Mouse (Mus musculus) kidney, adult 11 months (tissue): ENCODE results near the gene Cela3b.
"Not testable (repeated sequence)": the region's sequence is repeated elsewhere in the genome, so short reads cannot be mapped to it uniquely, and the experiment has no call there.

Source experiments
- DNase-seq: peaks from one replicate; pipeline ENCODE4 v3.0.0; 2022

The Cela3b gene

DNA sequence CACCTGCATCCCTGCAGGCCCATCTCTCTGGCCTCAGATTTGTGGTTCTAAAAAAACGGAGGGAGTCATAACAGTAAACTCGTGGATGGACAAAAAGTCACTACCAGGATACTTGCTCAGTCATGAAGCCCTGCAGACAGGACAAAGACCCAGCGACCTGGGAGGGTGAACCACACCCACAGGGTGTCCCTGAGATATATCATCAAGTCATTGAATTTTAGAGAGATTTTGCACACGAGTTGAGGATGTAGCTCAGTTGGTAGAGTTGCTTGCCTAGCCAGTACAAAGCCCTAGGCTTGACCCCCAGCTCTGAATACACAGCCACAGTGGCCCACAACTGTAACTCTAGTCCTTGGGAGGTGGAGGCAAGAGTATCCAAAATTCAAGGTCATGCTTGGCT lies 30.9 kb upstream of the Cela3b start:
- DNase-seq, result no peak

DNA sequence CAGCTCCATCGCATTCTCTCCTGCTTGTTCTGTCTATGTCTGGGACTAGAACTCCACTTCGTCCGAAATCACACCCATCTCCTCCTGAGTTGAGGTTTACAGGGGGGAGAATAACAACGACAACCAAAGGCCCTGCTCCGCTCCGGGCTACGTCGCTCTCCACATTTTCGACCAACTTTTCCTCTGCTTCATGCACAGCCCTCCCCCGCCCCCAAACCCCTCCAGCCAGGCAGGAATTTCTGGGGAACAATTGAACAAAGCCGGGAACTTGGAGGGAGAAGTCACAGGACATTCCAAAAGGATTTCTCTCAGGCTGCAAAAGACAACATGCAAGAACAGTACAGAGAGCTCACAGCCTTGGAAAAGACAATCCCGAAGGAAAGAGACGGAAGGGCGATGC lies 30.3 kb upstream of the Cela3b start:
- DNase-seq, result no peak

DNA sequence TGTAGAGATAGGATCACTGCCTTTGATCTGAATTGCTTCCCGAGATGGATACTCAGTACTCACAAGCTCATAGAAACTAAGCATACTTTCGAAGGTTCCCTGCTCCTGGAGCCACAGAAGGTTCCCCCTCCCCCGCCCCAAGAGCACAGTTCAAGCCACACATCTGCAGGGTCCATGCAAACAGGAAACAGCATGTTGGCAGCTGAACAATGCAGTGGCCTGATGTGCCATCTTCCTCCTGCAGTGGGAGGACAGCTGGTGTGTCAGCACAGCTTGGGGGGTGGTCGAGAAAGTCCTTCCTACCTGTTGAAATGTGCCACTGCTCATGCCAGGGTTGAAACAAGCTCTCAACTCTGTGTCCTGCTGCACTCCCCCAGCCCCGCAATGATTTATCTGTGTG lies 28.5 kb upstream of the Cela3b start:
- no peak for DNase-seq

DNA sequence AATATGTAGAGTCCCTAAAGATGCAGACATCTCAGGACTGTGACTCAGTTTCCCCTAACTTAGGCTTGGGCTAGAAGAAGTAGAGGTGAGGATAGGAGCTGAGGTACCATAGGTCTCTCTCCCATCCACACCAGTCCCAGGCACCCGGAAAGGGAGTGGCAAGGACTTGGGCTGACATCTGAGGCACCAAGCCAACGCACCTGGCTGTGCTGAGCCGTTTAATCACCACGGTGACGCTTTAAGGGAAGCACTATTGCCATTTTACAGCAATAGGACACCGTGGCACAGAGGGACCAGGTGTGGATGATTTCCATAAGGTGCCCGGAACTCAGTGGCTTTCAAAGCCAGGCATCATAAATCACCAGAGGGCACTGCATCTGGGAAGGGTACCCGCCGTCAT lies 28.0 kb upstream of the Cela3b start:
- no peak for DNase-seq

DNA sequence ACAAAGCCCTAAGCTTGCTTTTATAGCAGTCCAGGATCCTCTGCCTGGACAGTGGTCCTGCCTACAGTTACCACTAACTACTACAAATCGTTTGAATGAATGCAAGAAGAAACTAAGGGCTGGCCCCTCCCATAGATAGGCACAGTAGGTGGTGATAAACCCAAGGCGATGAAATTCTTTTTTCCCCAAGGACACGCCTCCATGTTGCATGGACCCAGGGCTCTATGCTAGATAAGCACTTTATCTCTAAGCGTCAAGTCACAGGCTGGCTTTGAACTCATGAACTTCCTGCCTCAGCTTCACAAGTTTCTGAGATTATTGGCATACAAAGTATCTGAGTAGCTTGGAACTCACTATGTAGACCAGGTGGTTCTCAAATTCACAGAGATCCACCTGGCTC lies 27.0 kb upstream of the Cela3b start:
- no peak for DNase-seq

DNA sequence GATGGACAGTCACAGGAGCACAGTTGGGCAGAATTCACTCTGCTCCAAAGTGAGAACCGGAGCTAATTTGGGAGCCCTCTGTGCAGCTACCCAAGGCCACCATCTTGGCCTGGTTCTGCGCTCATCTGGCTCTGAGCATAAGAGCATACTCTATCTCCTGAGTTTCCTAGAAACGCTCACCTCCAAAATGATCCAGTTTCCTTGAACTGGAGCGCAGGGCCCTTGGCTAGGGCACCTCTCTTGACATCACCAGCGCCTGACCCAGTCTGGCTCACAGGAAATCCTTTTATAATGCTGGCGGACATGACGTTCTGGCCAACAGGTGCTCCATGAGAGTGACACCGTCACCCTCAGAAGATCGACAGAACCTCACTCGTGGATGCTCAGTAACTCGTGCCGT lies 26.2 kb upstream of the Cela3b start:
- no peak for DNase-seq

DNA sequence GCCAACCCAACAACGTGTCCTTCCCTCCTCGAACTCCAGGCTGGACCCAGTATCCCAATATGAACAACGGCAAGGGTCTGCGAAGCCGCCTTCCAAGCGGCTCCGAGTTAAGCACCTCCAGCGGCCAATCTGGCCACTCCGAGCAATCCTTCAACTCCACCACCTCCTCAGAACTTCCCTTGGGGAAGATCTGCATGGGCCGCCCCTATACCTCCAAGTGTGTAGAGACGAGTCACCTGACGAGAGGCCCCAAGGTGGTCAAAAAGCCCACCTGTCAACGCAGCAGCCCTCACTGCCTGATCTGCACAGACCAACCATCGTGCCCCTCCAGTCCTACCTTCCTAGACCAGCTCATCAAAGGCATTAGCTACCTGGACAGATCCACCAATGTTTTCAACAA lies 24.2 kb upstream of the Cela3b start:
- DNase-seq, result no peak

DNA sequence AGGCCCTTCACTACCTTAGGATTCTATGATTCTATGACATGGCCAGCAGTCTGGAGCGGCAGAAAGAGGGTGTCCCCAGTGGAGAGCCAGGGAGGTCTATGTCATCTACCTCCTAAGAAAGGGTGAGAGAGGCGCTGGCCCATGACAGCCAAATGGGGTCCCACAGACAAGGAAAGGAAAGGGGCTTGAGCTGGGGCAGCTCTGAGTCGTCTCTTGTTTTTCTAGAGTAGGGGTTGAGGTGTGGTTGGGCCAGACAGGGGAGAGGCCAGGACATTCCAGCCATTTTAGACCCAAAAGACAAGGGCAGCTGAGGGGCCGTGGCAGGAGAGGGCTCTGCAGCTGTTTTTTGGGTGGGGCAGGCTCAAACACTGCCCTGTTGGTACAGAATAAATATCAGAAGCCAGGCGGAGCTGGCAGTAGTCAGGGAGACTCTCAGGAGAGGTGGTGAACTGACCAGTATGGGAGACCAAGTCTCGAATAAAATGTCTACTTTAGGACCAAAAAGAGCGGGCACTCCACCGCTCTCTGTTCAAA lies 23.0 kb upstream of the Cela3b start, which contains the start of gene 1700013G24Rik:
1700013G24Rik (plus strand) TSS at position 51 of the 534 bp plus-strand sequence.
- no peak for DNase-seq

DNA sequence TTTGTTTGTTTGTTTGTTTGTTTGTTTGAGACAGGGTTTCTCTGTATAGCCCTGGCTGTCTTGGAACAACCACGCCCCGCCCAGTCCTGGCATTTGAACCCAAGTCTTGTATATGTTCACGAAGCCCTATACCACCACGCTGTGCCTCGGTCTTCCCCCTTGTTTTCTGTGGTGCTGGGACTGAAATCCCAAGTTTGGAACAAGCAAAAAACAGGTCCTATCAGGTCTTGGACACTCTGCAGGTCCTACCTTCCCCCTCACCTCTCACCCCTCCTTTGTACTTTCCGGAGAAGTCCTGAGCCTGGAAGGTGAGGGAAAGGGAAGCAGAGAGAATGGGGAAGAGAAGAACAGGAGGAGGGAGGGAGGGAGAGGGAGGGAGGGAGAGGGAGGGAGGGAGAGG lies 21.9 kb upstream of the Cela3b start:
- no peak for DNase-seq

DNA sequence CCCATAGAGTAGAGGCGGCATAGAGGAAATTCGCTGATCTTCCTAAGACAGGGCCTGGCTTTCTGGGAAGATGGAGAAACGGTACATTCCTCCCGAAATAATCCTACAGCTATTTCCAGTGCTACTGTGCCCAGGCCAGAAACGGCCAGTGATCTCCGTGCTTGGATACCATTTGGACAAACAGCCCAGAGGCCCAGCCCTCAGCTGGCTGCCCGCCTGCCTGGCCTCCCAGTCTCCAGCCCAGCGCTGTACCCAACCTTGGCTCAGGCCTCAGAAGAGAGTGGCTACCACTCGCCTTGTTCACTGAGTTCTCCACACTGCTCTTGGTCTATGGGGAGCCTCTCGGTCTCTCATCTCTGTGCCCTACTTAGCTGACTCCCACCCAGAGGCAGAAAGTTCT lies 19.4 kb upstream of the Cela3b start:
- DNase-seq, result no peak

DNA sequence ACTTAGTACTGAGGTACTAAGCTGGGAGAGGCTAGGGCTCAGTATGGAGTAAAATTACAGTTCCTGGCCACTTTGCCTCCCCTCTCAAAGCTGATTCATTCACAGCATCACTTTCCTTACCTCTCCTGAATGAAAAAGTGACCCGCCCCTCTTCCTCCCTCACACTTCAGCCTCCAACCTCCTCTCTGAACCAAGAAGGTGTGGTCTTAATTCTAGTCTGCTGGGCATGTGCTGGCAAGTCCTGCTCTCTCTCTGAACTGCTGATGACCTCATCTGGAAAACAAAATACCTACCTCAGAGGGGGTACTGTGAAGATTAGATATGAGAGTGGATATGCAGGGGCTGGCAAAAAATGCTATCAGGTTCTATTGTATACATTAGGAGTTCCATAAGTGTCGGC lies 18.8 kb upstream of the Cela3b start:
- DNase-seq, result no peak

DNA sequence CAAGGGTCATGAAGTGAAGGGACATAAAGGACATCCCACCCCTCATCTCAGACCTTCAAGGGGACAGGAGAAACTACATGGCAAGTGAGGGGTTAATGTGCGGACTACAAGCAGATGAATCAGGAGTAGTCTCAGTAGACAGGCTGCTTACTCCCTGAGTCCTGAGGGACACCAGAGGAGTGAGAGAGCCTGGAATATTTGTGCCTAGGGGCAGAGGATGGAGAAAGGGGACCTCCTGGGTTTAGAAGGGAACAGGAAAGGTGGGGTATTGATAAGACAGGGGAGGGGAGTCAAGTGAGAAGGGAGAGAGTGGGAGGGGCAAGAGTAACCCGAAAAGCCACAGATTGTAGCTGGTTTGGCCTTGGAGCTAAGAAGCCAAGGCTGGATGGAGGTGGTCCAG lies 18.3 kb upstream of the Cela3b start:
- DNase-seq, result no peak

DNA sequence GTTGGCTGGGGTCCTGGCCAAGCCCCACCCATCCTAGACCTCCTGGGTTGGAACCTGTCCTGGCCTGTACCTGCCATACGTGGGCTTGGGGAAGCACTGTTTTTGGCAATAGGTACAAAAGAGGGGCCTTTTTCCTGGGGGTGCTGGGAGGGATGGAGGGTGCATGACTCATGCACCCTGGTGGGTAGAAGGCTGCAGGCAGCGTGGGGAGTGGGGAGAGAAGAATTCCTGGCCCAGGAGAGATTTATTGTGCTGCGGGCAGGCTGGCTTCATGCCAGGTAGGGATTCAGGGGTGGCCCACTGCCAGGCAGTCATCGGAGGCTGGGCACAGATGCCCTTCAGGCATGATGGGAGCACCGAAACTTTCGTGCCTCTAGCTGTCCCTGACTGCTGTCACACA lies 17.9 kb upstream of the Cela3b start:
- no peak for DNase-seq

DNA sequence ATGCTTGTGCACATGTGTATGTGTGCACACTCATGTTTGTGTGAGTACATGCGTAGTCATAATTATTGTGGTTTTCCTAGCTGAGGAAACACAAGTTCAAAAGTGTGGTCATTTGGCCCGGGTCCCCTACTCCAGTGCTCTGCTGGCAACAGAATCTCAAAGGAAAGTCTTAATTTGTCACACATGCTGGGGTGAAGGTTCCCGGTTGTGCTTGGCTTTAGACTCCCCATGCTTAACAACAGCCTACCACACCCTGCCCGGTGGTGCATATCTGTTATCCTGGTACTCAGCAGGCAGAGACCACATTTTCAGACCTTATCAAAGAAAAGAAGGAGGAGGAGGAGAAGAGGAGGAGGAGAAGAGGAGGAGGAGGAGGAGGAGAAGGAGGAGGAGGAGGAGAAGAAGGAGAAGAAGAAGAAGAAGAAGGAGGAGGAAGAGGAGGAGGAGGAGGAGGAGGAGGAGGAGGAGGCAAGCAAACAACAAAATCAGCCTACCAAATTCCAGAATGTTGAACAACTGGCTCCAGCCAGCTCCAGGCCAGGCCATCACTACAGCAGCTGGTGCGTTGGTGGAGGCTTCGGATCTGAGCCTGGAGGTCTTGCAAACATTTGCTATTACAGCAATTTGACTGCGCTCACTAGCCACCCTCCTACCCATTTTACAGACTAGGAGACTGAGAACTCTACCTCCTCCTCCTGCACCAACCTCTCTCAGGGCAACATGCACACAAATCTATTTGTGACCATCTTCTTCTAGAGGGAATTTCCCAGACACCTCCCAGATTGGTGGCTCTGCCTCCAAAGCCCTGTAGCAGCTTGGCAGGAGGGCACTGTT lies 17.2 kb upstream of the Cela3b start:
- no peak for DNase-seq

DNA sequence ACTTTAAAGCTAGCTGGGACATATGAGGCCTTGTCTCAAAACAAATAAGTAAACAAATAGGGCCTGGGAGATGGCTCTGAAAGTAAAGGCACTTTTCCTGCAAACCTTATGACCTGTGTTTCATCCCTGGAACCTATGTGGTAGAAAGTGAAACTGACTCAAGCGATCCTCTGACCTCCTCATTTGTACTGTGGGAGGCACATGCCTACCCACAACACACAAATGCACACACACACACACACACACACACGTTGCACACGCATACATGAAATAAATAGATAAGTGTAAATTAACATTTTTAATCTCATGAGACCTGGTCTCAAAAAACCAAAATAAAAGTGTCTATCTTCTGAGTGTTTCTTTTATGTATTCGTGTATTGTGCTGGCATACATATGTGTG lies 15.5 kb upstream of the Cela3b start:
- DNase-seq, result no peak

DNA sequence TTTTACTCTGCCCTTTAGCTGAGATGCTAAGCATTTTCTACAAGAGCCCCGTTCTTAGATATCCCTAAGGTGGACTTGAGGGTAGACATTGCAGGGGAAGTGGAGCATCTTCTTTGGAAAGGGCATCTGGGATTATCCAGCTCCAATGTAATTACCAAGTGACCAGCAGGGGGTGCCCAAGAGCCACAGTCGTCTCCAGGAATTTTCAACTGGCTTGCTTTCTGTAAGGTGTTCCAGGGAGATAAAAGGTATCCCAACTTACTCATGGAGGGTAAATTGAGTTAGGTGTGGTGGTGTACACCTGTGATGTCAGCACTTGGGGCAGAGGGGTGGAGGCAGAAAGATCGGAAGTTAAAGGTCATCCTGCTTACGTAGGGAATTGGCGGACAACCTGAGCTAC lies 13.3 kb upstream of the Cela3b start:
- peak; percentile 30 for DNase-seq

DNA sequence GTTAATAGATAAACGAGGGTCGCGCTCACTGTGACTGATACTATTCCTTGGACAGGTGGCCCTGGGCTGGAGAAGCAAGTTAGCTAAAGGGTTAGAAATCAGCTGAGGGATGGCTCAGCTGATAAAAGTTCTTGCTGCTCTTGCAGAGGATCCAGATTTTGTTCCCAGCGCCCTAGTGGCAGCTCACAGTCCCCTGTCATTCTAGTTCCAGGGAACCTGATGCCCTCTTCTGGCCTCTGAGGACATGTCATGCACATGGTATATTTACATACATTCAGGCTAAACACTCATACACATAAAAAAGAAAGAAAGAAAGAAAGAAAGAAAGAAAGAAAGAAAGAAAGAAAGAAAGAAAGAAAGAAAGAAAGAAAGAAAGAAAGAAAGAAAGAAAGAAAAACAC lies 11.0 kb upstream of the Cela3b start:
- DNase-seq, result no peak

DNA sequence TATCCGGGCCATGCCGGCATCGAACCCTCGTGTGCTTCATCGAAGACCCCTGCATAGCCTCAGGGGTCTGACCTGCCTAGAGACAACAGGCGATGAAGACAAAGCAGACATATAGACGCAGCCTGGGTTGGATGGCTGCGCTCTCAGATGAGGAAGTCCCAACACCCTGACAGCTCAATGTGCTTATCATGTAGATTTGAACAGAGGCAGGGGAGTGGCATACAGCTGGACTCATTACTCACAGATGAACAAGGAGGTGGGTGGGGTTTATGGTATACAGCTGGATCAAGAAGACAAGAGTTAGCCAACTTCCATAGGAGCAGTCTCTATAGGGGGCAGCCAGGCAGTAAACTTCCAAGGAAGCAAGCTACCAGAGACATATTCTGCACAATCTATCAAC lies 8.5 kb upstream of the Cela3b start:
- DNase-seq, result no peak

DNA sequence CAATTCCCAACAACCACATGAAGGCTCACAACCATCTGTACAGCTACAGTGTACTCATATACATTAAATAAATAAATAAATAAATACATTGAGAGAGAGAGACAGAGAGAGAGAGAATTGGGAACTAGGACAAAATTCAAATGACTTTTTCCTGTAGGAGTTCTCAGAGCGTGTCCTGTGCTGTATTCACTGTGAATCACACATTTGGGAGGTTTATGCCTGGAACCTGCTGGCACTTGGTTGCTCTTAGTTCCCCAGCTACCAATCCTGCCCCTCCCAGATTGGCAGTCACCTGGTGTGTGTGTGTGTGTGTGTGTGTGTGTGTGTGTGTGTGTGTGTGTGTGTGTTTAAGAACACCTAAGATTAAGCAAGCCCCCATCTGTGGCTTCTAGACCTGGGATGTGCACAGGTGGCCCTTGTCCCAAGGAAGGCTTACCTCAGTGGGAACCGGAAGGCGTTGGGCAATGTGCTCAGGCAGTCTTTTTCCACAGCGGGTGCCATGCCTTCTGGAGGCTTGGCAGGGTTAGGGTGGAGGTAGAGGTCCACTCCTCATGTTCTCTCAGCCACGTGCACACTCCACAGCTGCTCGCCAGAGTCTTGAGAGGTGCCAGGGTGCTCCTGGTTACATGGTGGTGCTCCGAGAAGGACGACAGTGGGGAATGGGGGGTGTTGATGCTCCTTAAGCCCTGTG lies 6.8 kb upstream of the Cela3b start:
- DNase-seq, result no peak

DNA sequence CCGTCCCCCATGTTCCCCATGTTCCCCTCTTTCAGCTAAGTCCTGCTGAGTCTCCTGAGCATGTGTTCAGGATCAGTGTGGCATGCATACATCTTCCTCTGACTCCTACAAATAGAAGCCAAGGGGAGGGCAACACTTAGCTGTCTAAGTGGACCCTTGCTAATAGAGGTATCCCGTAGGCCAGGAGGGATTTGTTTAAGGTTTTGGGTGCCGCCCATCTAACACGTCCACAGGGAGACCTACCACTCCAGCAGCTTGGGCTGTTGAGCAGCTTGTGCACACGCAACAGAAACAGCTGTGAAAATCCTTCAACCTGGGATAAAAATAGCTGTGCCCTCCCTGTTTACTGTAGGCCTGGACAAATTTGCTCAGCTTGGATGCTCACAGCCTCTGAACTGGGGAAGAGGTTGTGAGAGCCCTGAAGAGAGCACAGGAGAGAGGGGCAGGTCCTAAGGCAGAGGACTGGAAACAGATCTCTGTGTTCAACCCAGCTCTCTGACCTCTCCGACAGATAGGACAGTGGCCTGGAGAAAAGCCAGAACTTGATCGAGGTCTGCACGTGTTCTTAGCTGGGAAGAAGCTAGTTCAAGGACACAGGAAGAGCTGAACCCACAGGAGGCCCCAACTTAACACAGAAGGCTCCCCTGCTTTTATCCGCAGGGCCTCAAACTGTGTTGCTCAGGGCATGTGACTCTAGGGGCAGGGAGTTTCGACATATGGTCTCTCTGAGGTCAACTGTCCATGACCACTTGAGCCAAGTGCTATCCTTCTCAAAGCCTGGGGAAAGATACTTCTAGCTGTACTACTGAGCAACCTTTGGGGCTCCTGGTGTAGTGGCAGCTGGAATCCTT lies 2.6 kb upstream of the Cela3b start:
- not testable (repeated sequence) for DNase-seq

DNA sequence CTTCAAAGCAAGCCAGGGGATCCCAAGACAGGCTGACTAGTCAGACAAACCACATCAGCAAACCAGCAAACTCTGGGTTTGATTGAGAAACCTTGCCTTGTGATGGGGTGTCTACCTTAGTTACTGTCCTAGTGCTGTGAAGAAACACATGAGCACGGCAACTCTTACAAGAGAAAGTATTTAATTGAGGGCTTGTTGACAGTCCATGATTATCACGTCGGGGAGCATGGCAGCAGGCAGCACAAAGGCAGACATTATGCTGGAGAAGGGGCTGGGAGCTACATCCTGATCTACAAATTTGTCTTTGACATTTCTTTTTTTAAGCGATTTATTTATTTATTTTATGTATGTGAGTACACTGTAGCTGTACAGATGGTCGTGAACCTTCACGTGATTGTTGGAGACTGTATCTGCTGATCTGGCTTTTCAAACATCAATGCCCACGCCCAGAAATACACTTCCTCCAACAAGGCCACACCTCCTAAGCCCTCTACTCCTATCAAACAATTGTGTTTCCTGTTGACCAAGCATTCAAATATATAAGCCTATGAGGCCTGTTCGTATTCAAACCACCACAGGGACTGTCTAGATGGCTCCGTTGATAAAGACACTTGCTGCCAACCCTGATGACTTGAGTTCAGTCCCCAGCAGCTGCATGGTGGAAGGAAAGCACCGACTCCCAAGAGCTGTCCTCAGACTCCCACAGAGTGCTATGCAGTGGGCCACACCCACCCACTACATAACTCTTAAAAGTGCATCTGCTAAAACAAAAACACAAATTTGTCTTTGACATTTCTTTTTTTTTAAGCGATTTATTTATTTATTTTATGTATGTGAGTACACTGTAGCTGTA lies 12.4 kb downstream of the Cela3b start:
- DNase-seq, result no peak

DNA sequence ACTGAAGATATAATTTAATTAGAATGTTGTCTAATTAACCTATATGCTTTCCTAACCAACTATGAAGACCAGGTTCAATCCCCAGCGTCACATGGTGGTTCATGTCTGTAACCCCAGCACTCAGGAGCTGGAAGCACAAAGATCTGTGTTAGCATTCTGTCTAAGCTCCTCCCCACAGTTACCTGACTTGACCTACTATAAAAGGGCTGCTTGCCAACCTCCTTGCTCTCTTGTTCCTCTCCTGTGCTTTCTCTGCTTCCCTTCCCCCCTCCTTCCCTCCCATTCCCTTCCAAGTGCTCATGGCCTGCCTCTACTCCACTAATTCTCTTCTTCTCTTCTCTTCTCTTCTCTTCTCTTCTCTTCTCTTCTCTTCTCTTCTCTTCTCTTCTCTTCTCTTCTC lies 15.4 kb downstream of the Cela3b start:
- peak; percentile 55 for DNase-seq
